Mouse (Mus musculus): ENCODE data around the gene Tef. TPM values are rescaled to one million over a fixed set of nuclear protein-coding genes. Genes with fewer than 3 reads are reported as not detected.

The Tef gene
- polyA plus RNA-seq, 1 experiment: 33.9 TPM

DNA sequence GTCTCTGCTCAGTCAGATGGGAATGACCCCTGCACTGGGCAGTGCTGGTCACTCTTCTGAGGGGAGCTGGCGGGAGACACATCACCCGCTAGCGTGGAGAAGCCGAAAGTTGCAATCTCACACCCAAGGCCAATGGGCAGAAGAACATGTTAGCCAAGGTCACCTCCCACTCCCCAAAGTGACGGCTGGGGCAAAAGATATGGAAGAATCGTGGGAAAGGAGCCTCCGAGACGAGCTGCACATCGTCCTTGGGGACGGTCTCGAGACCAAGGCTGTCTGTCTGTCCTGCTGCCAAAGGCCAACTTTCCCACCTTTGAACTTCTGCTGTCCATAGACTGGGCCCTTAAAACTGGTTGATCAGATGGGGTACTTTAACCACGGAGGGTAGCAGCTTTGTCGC lies 14.7 kb upstream of the Tef start:
- H3K27me3 ChIP-seq (ENCODE audit: control insufficient read depth, insufficient read depth, low read length, poor library complexity, severe bottlenecking): no peaks in the 10 kb centered on the region
- H3K36me3 ChIP-seq (ENCODE audit: control insufficient read depth, insufficient read depth, low read length, poor library complexity, severe bottlenecking): no peaks in the 10 kb centered on the region

GRCm38 (mm10) chr15:81792444-81792843 lies 9.8 kb upstream of the Tef start:
- Histone ChIP-seq H3K9ac (ENCODE audit: low read depth, poor library complexity, severe bottlenecking) (no peak overlapping the region), H3K27ac (ENCODE audit: insufficient read depth, low read length) (no peak overlapping the region), H3K4me3 (ENCODE audit: low read depth, low read length) (no peak overlapping the region), H3K4me1 (ENCODE audit: control insufficient read depth, insufficient read depth, low read length) (no peaks in the 10 kb centered on the region), H3K36me3 (ENCODE audit: control insufficient read depth, insufficient read depth, low read length, poor library complexity, severe bottlenecking) (no peaks in the 10 kb centered on the region), H3K9me3 (replicated peaks; ENCODE audit: control insufficient read depth, insufficient read depth, low read length, poor library complexity, severe bottlenecking) (no peaks in the 10 kb centered on the region), H3K27me3 (ENCODE audit: control insufficient read depth, insufficient read depth, low read length, poor library complexity, severe bottlenecking) (no peaks in the 10 kb centered on the region)
- TF ChIP-seq EP300 (IDR thresholded peaks at IDR 0.05; ENCODE audit: insufficient read depth, low read depth, low read length) (no peak), CTCF (IDR thresholded peaks at IDR 0.05; ENCODE audit: low read depth, low read length) (no peak), POLR2A (IDR thresholded peaks at IDR 0.05; ENCODE audit: insufficient read depth, low read length) (no peak)

More for the DNA sequence above, 14.7 kb upstream of the Tef start:
- Histone ChIP-seq H3K4me3 (ENCODE audit: low read depth, low read length) (no peak overlapping the region), H3K4me1 (ENCODE audit: control insufficient read depth, insufficient read depth, low read length) (no peaks in the 10 kb centered on the region), H3K9me3 (replicated peaks; ENCODE audit: control insufficient read depth, insufficient read depth, low read length, poor library complexity, severe bottlenecking) (no peaks in the 10 kb centered on the region), H3K27ac (ENCODE audit: insufficient read depth, low read length) (no peak overlapping the region), H3K9ac (ENCODE audit: low read depth, poor library complexity, severe bottlenecking) (no peak overlapping the region)
- no peak for TF ChIP-seq CTCF (IDR thresholded peaks at IDR 0.05; ENCODE audit: low read depth, low read length)
- TF ChIP-seq EP300 (IDR thresholded peaks at IDR 0.05; ENCODE audit: insufficient read depth, low read depth, low read length): no peak
- no peak for TF ChIP-seq POLR2A (IDR thresholded peaks at IDR 0.05; ENCODE audit: insufficient read depth, low read length)

- no peaks in the 10 kb centered on the region for H3K9me3 ChIP-seq (replicated peaks; ENCODE audit: control insufficient read depth, insufficient read depth, low read length, poor library complexity, severe bottlenecking)
- H3K36me3 ChIP-seq (ENCODE audit: control insufficient read depth, insufficient read depth, low read length, poor library complexity, severe bottlenecking): no peaks in the 10 kb centered on the region
- no peak overlapping the region for H3K27ac ChIP-seq (ENCODE audit: insufficient read depth, low read length)
Measured at GRCm38 (mm10) chr15:81796228-81796627, 6.0 kb upstream of the Tef start.

DNA sequence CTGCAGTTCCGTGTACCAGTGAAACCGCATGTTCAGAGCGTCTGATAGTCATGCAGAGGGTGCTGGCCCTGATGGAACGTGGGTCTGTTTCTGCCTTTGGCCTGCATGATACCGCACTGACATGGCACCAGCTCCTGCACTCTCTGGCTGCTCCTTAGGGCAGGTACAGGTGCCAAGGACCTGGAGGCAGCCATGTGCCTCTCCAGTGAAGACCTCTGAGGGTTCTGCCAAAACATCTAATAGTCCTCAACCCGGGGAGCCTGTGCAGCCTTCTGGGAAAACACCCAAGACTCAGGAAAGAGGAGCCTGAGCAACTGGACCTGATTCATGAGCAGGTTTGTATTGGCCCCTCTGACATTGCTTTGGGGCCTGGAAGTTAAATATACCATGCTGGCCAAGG lies 4.4 kb upstream of the Tef start:
- Histone ChIP-seq H3K9ac (ENCODE audit: low read depth, poor library complexity, severe bottlenecking) (no peak overlapping the region), H3K27ac (ENCODE audit: insufficient read depth, low read length) (no peak overlapping the region), H3K27me3 (ENCODE audit: control insufficient read depth, insufficient read depth, low read length, poor library complexity, severe bottlenecking) (no peaks in the 10 kb centered on the region), H3K4me1 (ENCODE audit: control insufficient read depth, insufficient read depth, low read length) (no peaks in the 10 kb centered on the region), H3K9me3 (replicated peaks; ENCODE audit: control insufficient read depth, insufficient read depth, low read length, poor library complexity, severe bottlenecking) (no peaks in the 10 kb centered on the region), H3K36me3 (ENCODE audit: control insufficient read depth, insufficient read depth, low read length, poor library complexity, severe bottlenecking) (no peaks in the 10 kb centered on the region), H3K4me3 (ENCODE audit: low read depth, low read length) (no peak overlapping the region)
- TF ChIP-seq POLR2A (IDR thresholded peaks at IDR 0.05; ENCODE audit: insufficient read depth, low read length) (no peak), EP300 (IDR thresholded peaks at IDR 0.05; ENCODE audit: insufficient read depth, low read depth, low read length) (no peak), CTCF (IDR thresholded peaks at IDR 0.05; ENCODE audit: low read depth, low read length) (no peak)

More at GRCm38 (mm10) chr15:81796228-81796627, 6.0 kb upstream of the Tef start:
- no peak overlapping the region for H3K4me3 ChIP-seq (ENCODE audit: low read depth, low read length)
- no peaks in the 10 kb centered on the region for H3K4me1 ChIP-seq (ENCODE audit: control insufficient read depth, insufficient read depth, low read length)
- H3K27me3 ChIP-seq (ENCODE audit: control insufficient read depth, insufficient read depth, low read length, poor library complexity, severe bottlenecking): no peaks in the 10 kb centered on the region
- H3K9ac ChIP-seq (ENCODE audit: low read depth, poor library complexity, severe bottlenecking): no peak overlapping the region
- TF ChIP-seq POLR2A (IDR thresholded peaks at IDR 0.05; ENCODE audit: insufficient read depth, low read length): no peak
- peak; percentile 20 for TF ChIP-seq CTCF (IDR thresholded peaks at IDR 0.05; ENCODE audit: low read depth, low read length)
- TF ChIP-seq EP300 (IDR thresholded peaks at IDR 0.05; ENCODE audit: insufficient read depth, low read depth, low read length): no peak

DNA sequence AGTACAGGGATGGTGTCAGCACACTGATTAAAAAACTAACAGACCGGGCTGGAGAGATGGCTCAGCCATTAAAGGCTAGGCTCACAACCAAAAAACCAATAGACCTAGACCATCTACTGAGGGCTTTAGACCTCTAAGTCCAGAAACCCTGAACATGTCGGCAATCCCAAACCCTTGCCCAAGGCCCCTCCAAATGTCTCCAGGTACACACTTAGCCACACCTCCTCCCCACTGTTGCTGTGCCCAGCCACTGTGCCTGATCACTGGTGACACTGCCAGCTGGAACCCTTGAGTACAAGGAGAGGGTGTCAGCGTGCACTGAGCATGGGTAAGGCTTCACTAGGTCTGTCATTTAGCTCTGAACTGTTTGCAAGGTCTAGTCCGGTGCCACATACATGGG lies 3.8 kb upstream of the Tef start:
- Histone ChIP-seq H3K4me3 (ENCODE audit: low read depth, low read length) (no peak overlapping the region), H3K9me3 (replicated peaks; ENCODE audit: control insufficient read depth, insufficient read depth, low read length, poor library complexity, severe bottlenecking) (no peaks in the 10 kb centered on the region), H3K27ac (ENCODE audit: insufficient read depth, low read length) (no peak overlapping the region), H3K9ac (ENCODE audit: low read depth, poor library complexity, severe bottlenecking) (no peak overlapping the region), H3K27me3 (ENCODE audit: control insufficient read depth, insufficient read depth, low read length, poor library complexity, severe bottlenecking) (no peaks in the 10 kb centered on the region), H3K36me3 (ENCODE audit: control insufficient read depth, insufficient read depth, low read length, poor library complexity, severe bottlenecking) (no peaks in the 10 kb centered on the region), H3K4me1 (ENCODE audit: control insufficient read depth, insufficient read depth, low read length) (no peaks in the 10 kb centered on the region)
- TF ChIP-seq POLR2A (IDR thresholded peaks at IDR 0.05; ENCODE audit: insufficient read depth, low read length) (no peak), EP300 (IDR thresholded peaks at IDR 0.05; ENCODE audit: insufficient read depth, low read depth, low read length) (no peak), CTCF (IDR thresholded peaks at IDR 0.05; ENCODE audit: low read depth, low read length) (no peak)

GRCm38 (mm10) chr15:81800391-81800790 lies 1.8 kb upstream of the Tef start:
- no peaks in the 10 kb centered on the region for H3K4me1 ChIP-seq (ENCODE audit: control insufficient read depth, insufficient read depth, low read length)
- H3K9me3 ChIP-seq (replicated peaks; ENCODE audit: control insufficient read depth, insufficient read depth, low read length, poor library complexity, severe bottlenecking): no peaks in the 10 kb centered on the region
- H3K4me3 ChIP-seq (ENCODE audit: low read depth, low read length): no peak overlapping the region
- H3K9ac ChIP-seq (ENCODE audit: low read depth, poor library complexity, severe bottlenecking): no peak overlapping the region
- no peaks in the 10 kb centered on the region for H3K27me3 ChIP-seq (ENCODE audit: control insufficient read depth, insufficient read depth, low read length, poor library complexity, severe bottlenecking)
- TF ChIP-seq CTCF (IDR thresholded peaks at IDR 0.05; ENCODE audit: low read depth, low read length) (no peak), EP300 (IDR thresholded peaks at IDR 0.05; ENCODE audit: insufficient read depth, low read depth, low read length) (no peak), POLR2A (IDR thresholded peaks at IDR 0.05; ENCODE audit: insufficient read depth, low read length) (no peak)
- H3K27ac ChIP-seq (ENCODE audit: insufficient read depth, low read length): no peak overlapping the region
- H3K36me3 ChIP-seq (ENCODE audit: control insufficient read depth, insufficient read depth, low read length, poor library complexity, severe bottlenecking): no peaks in the 10 kb centered on the region

Data from ES-Bruce4 (cell line).